Mouse (Mus musculus): ENCODE measurements around the gene Rab34.

DNA sequence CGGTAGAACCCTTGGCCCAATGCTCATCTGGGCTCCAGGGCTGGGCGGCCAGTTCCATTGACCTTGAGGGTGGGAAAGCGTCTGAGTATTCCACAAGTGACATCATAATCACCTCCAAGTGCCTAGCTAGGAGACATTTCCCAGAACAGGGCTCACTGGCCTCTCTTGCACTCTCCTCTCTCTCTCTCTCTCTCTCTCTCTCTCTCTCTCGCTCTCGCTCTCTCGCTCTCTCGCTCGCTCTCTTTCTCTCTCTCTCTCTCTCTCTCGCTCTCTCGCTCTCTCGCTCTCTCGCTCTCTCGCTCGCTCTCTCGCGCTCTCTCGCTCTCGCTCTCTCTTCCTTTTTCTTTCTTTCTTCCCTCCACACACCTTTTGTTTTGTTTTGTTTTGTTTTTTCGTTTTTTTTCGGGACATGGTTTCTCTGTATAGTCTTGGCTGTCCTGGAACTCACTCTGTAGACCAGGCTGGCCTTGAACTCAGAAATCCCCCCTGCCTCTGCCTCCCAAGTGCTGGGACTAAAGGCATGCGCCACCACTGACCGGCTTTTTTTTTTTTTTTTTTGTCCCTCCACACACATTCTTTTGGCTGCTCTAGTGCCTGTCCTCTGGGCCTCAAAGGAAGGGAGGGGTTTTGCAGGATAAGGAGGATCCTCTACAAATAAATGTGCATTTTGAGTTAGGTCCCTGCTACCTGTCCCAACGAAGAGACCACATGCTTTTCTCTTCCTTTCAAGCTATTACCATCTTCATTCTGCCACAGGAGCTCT, 7.1 kb downstream of the Rab34 start:
- no peak for TF ChIP-seq GATA1 (IDR thresholded peaks at IDR 0.05; ENCODE audit: borderline replicate concordance, low read length)
- no peak for TF ChIP-seq FLI1 (IDR thresholded peaks at IDR 0.05; ENCODE audit: low read length)

All from megakaryocyte, embryonic 14.5 days (primary cell).